Mouse (Mus musculus): ENCODE measurements around the gene Eml2. TPM values are rescaled to one million over a fixed set of nuclear protein-coding genes. Genes with fewer than 3 reads are reported as not detected.

The Eml2 gene
- polyA plus RNA-seq, 1 experiment from 2014 or later, result 1.9 TPM

MicroRNA genes within 50 kb of the gene (microRNA counts, 519-probe panel; counts per million panel counts)
- not detected for microRNA mmu-miR-330

Small RNAs within 50 kb of the gene (microRNA-seq; reads per million reads assigned to microRNA genes)
- gene Mir330, result 266 reads per million, percentile 68 among the genes with 10 or more reads in this experiment

Other genes with a start within 250 kb of the Eml2 start
- not detected in 2 replicates for gene Nanos2, start 189.0 kb upstream of the Eml2 start, polyA plus RNA-seq (2014; fragmentation: Nextera tagmentation; extraction: Ambion mirVana)
- gene Mypop, start 185.2 kb upstream of the Eml2 start, polyA plus RNA-seq (2014; fragmentation: Nextera tagmentation; extraction: Ambion mirVana), result 2.8 and 3.2 TPM in 2 replicates
- 29.5 and 29.6 TPM in 2 replicates for gene Irf2bp1, start 172.4 kb upstream of the Eml2 start, polyA plus RNA-seq (2014; fragmentation: Nextera tagmentation; extraction: Ambion mirVana)
- 21.6 and 21.9 TPM in 2 replicates for gene Foxa3, start 152.9 kb upstream of the Eml2 start, polyA plus RNA-seq (2014; fragmentation: Nextera tagmentation; extraction: Ambion mirVana)
- gene Sympk, start 152.0 kb upstream of the Eml2 start, polyA plus RNA-seq (2014; fragmentation: Nextera tagmentation; extraction: Ambion mirVana), result 23.9 and 26.1 TPM in 2 replicates
- not detected in 2 replicates for gene Rsph6a, start 121.7 kb upstream of the Eml2 start, polyA plus RNA-seq (2014; fragmentation: Nextera tagmentation; extraction: Ambion mirVana)
- 15.8 and 16.0 TPM in 2 replicates for gene Dmwd, start 100.2 kb upstream of the Eml2 start, polyA plus RNA-seq (2014; fragmentation: Nextera tagmentation; extraction: Ambion mirVana)
- 57.4 and 60.0 TPM in 2 replicates for gene Dmpk, start 92.6 kb upstream of the Eml2 start, polyA plus RNA-seq (2014; fragmentation: Nextera tagmentation; extraction: Ambion mirVana)
- gene Six5, start 81.8 kb upstream of the Eml2 start, polyA plus RNA-seq (2014; fragmentation: Nextera tagmentation; extraction: Ambion mirVana), result 15.7 and 15.8 TPM in 2 replicates
- gene Gm4969, start 58.1 kb upstream of the Eml2 start, polyA plus RNA-seq (2014; fragmentation: Nextera tagmentation; extraction: Ambion mirVana), result 3.7 and 4.7 TPM in 2 replicates
- gene Fbxo46, start 56.6 kb upstream of the Eml2 start, polyA plus RNA-seq (2014; fragmentation: Nextera tagmentation; extraction: Ambion mirVana), result 8.1 and 8.8 TPM in 2 replicates
- 10.1 and 11.0 TPM in 2 replicates for gene Qpctl, start 27.1 kb upstream of the Eml2 start, polyA plus RNA-seq (2014; fragmentation: Nextera tagmentation; extraction: Ambion mirVana)
- gene Snrpd2, start 26.7 kb upstream of the Eml2 start, polyA plus RNA-seq (2014; fragmentation: Nextera tagmentation; extraction: Ambion mirVana), result 166 and 167 TPM in 2 replicates
- gene Gipr, start 10.3 kb upstream of the Eml2 start, polyA plus RNA-seq (2014; fragmentation: Nextera tagmentation; extraction: Ambion mirVana), result 2.2 and 2.7 TPM in 2 replicates
- gene Gpr4, start 36.1 kb downstream of the Eml2 start, polyA plus RNA-seq (2014; fragmentation: Nextera tagmentation; extraction: Ambion mirVana), result 1.2 and 1.5 TPM in 2 replicates
- 37.4 and 43.9 TPM in 2 replicates for gene Opa3, start 51.9 kb downstream of the Eml2 start, polyA plus RNA-seq (2014; fragmentation: Nextera tagmentation; extraction: Ambion mirVana)
- gene Vasp, start 95.4 kb downstream of the Eml2 start, polyA plus RNA-seq (2014; fragmentation: Nextera tagmentation; extraction: Ambion mirVana), result 78.5 and 79.2 TPM in 2 replicates
- gene Ppm1n, start 103.6 kb downstream of the Eml2 start, polyA plus RNA-seq (2014; fragmentation: Nextera tagmentation; extraction: Ambion mirVana), result 0.14 and 0.31 TPM in 2 replicates
- 12.2 and 14.3 TPM in 2 replicates for gene Rtn2, start 106.2 kb downstream of the Eml2 start, polyA plus RNA-seq (2014; fragmentation: Nextera tagmentation; extraction: Ambion mirVana)
- 0.08 and 0.49 TPM in 2 replicates for gene Fosb, start 133.6 kb downstream of the Eml2 start, polyA plus RNA-seq (2014; fragmentation: Nextera tagmentation; extraction: Ambion mirVana)
- gene Ercc1, start 168.4 kb downstream of the Eml2 start, polyA plus RNA-seq (2014; fragmentation: Nextera tagmentation; extraction: Ambion mirVana), result 71.8 and 82.9 TPM in 2 replicates
- gene Cd3eap, start 183.1 kb downstream of the Eml2 start, polyA plus RNA-seq (2014; fragmentation: Nextera tagmentation; extraction: Ambion mirVana), result 23.9 and 25.8 TPM in 2 replicates
- gene Ppp1r13l, start 183.3 kb downstream of the Eml2 start, polyA plus RNA-seq (2014; fragmentation: Nextera tagmentation; extraction: Ambion mirVana), result 4.4 and 4.9 TPM in 2 replicates
- gene Ercc2, start 205.6 kb downstream of the Eml2 start, polyA plus RNA-seq (2014; fragmentation: Nextera tagmentation; extraction: Ambion mirVana), result 11.3 and 13.3 TPM in 2 replicates
- 2.4 and 3.4 TPM in 2 replicates for gene Klc3, start 227.7 kb downstream of the Eml2 start, polyA plus RNA-seq (2014; fragmentation: Nextera tagmentation; extraction: Ambion mirVana)
- gene Ckm, start 228.4 kb downstream of the Eml2 start, polyA plus RNA-seq (2014; fragmentation: Nextera tagmentation; extraction: Ambion mirVana), result 0.60 and 1.1 TPM in 2 replicates